Mouse (Mus musculus) ES-Bruce4 (cell line): ENCODE measurements around the gene Il4ra.

ENCODE experiments used
- CTCF ChIP-seq: IDR thresholded peaks from one replicate; pipeline ENCODE4 v1.8.1; 2011; ENCODE audit warnings: low read depth, low read length
- EP300 ChIP-seq: IDR thresholded peaks from 2 replicates; pipeline ENCODE4 v1.6.1; 2011; ENCODE audit warnings: low read depth, low read length; ENCODE audit not compliant: insufficient read depth

DNA sequence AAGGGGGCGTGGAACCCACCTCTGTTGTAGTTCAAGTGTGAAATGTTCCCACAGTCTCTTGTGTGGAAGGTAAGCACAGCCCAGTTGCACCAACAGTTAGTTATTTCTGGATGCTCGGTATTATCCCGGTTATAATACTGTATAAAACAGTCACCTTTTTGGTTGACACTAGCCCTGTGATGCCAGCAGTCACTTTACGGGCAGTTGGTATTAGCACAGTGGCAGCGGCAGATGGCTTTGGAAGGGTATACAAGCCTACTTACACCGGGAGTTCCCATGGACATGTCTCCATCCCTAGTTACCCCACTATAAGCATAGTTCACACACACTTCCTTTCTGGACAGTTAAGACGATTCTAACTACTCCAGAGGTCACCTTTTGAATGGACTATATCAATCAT is 6.6 kb upstream of the Il4ra start:
- no peak for TF ChIP-seq CTCF
- no peak for TF ChIP-seq EP300
